Mouse (Mus musculus): ENCODE measurements around the gene Lgals2. TPM values are rescaled to one million over a fixed set of nuclear protein-coding genes. Genes with fewer than 3 reads are reported as not detected.

Lgals2 gene
- total RNA-seq, 2 experiments from 2014 or later: not detected

DNA sequence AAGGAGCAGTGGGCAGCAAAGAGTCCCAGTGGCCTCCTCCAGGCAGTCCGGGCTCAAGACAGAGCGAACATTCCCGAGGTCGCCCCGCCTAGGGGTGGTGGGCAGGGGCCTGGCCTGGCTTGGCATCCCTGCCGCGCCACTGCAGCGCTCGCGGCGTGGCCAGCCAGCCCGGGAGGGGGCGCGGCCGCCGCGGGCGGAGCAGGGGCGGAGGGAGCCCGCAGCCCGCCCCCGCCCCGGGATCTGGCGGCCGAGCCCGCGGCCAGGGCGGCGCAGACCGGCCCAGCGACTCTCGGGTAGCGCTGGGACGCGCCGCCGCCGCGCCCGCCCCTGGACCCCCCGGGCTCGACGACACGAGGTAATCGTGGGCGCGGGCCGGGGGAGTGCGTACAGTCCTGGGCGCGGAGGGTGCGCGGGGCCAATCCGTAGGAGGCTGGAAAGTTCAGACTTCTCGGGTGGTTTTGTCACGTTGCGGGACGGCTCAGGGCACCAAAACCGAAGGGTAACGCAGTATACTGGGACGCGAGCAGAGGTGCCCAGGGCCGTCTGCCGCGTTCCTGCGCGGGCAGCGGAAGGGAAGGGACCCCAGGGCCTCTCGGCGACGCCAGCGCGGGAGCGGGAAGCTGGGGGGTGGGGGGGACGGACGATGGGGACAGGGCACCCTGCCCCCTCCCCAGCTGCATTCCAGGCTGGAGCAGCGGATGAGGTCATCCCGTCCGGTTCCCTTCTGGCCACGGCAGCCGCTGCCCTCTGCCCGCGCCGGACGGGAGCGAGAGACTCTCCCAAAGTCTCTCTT lies 12.8 kb downstream of the Lgals2 start, which contains the start of gene Cdc42ep1:
Cdc42ep1 (plus strand) TSS at position 254 of the 793 bp plus-strand sequence.
- peak; percentile 78 for DNase-seq

GRCm38 (mm10) chr15:78841161-78841790 lies 14.1 kb downstream of the Lgals2 start:
- no peak for DNase-seq

DNA sequence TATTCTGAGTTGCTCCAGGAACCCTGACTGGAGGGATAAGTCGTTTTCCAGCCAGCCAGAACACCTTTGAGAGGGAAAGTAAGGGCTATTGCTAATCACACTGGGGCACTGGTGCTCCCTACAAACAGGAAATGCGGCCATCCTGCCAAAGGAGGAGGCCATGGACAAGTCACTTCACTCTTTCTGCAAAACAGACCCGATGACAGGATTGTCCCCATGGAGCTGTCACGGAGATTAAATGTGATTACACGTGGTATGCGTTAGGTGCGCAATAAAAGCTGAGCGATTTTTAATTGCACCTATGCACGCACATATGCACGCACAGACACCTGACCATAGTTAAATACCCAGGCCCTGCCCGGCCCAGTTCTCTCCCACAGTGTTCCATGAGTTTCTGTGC lies 14.6 kb downstream of the Lgals2 start:
- no peak for DNase-seq

GRCm38 (mm10) chr15:78840241-78840640 lies 15.1 kb downstream of the Lgals2 start:
- DNase-seq: peak; percentile 18

- DNase-seq: peak; percentile 34
Observed at GRCm38 (mm10) chr15:78839744-78840143, 15.6 kb downstream of the Lgals2 start.

GRCm38 (mm10) chr15:78836086-78836621 lies 19.2 kb downstream of the Lgals2 start:
- DNase-seq: peak; percentile 75

GRCm38 (mm10) chr15:78835200-78836085 lies 19.9 kb downstream of the Lgals2 start:
- peak; percentile 67 for DNase-seq

DNA sequence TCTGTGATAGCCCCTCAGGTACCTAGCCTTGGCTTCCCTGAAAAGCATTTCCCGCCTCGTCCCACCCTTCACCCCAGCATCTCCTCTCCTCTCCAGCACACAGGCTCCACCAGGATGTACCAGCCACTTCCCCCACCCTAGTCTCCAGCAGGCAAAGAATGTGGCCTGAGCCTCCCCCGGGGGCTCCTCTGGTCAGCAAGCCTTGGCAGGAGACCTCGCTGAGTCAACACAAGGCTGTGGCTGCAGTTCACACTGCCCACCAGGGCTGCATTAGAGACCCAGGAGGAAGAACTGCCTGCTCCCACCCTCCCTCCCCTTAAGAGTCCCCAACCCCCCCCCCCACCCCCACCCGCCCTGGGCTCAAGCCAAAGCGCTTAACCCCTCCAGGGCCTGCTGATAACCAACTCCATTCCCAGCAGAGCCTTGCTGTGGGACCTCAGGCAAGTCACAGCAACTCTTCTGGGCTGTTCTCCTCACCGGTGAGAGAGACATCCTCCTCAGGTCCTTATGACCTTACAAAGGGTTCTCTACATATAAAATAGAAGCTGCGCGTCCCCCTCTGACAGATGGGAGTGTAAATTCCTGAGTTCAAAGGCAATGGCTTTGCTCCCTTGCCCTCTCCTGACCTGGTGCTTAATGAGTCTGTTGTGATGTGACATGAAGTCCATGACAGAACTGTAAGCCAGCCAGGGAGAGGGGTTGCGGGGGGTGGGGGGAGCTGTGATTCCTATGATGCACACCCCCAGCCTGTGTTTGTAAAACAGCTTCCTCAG lies 20.9 kb downstream of the Lgals2 start:
- DNase-seq: peak; percentile 65

DNA sequence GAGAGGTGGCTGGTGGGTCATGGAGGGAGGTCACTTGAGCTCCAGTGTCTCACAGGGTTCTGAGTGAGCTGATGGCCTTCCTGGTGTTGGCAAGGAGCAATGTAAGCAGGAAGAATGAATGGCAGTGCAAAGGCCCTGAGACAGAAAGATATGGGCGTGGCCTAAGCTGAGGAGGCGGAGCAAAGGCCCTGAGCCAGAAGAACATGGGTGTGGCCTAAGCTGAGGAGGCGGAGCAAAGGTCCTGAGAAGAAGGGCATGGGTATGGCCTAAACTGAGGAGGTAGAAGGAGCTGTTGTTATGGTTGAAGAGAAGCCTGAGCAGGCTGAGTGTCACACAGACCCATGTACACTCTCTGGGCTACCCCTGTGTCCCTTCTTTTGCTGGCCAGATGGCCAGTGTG lies 21.7 kb downstream of the Lgals2 start:
- peak; percentile 43 for DNase-seq

GRCm38 (mm10) chr15:78832701-78833123 lies 22.6 kb downstream of the Lgals2 start:
- peak; percentile 86 for DNase-seq

DNA sequence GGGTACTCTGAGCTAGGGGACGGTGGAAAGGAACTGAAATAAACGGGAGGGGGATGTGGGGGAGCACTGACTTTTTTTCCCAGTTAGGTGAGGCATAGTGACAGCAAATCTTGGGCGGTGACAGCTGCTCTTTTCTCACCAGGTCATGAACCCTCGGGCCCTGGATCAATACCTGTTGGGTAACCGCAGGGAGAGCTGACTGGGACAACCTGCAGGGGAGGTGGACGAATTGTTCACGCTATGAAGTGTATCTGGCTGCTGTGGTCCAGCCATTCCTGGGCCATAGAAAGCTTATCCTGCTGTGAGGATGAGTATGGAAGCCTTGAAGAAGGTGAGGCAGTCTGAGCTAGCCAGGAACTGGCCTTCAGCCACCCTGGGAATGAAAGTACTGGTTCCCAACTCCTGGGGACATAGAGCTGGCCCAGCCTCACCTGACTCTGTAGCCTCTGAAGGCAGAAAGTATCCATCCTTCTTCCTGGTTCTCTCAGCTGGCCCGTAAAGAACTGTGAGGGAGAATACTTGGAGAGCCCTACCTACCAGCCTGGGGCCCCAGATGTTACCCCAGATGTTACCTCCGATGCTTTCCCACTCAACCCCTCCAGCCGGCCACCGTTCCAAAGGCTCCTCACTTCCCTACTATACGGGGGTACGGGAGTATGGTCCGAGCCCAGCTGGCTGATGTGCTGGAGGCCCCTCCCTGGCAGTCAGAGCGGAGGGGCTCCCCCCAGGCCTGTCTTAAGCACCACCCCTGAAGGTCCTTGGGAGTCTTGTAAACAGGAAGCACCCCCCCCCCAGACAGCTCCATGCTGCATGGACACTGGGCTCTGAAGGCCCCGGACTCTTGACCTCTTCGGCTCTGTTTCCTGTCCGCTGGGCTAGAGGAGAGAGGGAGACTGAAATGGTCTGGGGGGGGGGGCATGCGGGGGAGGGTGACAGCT lies 23.3 kb downstream of the Lgals2 start:
- peak; percentile 59 for DNase-seq

DNA sequence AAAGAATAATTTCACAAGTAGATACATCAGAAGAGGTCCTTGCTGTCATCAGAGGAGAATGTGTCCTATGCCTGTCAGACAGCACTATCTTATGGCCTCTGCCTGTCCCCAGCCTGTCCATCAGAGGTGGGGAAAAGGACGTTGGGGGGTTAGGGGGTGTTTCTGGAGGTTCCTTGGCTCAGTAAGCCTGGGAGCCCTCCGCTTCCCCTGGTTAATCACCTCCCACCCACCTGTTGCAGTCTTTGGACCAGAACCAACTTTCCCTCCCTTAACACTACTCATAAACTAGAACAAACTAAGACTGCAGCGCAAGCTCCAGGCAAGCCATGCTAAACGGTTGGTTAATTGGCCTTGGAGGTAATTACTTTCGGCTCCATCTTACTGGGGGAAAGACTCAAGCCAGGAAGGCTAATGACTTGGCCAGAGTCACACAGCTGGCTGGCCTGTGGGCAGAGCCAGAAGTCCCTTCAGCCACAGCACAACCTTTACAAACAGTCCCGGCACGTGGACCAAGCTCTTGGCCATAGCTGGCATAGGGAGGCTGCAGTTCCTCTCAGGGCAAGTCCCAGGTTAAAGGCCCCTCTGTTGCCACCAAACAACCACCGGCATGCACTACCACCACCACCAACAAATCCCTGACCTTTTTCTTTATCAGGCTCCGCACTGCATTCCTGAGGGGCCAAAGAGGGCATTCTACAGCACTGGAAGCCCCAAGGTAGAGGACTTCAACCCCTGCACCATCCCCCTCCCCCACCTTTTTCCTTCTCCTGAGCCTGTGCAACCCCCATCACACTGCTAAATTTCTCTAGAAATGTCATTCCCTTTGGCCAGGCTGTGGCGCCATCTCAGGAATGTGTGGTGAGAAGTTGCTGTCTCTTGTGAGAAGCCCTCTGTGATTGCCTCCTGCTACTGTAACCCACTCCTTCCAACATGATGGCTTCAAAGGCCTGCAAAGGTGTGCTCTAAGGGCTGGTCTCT lies 24.3 kb downstream of the Lgals2 start:
- DNase-seq: no peak

GRCm38 (mm10) chr15:78829636-78830035 lies 25.7 kb downstream of the Lgals2 start:
- DNase-seq: no peak

GRCm38 (mm10) chr15:78828315-78828714 lies 27.0 kb downstream of the Lgals2 start:
- no peak for DNase-seq

- DNase-seq: peak; percentile 83
Observed at GRCm38 (mm10) chr15:78826213-78827204, 28.8 kb downstream of the Lgals2 start.

GRCm38 (mm10) chr15:78816074-78816391 lies 39.3 kb downstream of the Lgals2 start:
- no peak for DNase-seq

GRCm38 (mm10) chr15:78815314-78816073 lies 39.8 kb downstream of the Lgals2 start:
- DNase-seq: peak; percentile 55
